Mouse (Mus musculus) stomach, embryonic 14.5 days (tissue): Measurements from ENCODE around the gene Fam43a. TPM values are rescaled to one million over a fixed set of nuclear protein-coding genes. Genes with fewer than 3 reads are reported as not detected.

ENCODE experiments used
- ATAC-seq: fragments of 200-750 bp; cut with Nextera tagmentation; 2 replicates; pipeline ENCODE4 v1.8.0; 2017; ENCODE audit warnings: low read depth, moderate TSS enrichment; ENCODE audit not compliant: insufficient number of reproducible peaks, insufficient read depth, low FRiP score
- H3K27ac ChIP-seq: fragments of 300-500 bp; sonication (generic); 2 replicates; pipeline ENCODE4 v1.5.1; 2014; ENCODE audit warnings: mild to moderate bottlenecking, low read length, moderate library complexity, mixed read lengths
- H3K27me3 ChIP-seq: fragments of 300-500 bp; sonication (generic); 2 replicates; pipeline ENCODE4 v1.6.1; 2014; ENCODE audit warnings: low read length, control low read depth, mixed read lengths; ENCODE audit not compliant: control insufficient read depth, insufficient read depth
- H3K36me3 ChIP-seq: fragments of 300-500 bp; sonication (generic); 2 replicates; pipeline ENCODE4 v1.6.1; 2014; ENCODE audit warnings: mild to moderate bottlenecking, control low read depth, low read length, moderate library complexity, mixed read lengths; ENCODE audit not compliant: control insufficient read depth, insufficient read depth
- H3K4me1 ChIP-seq: fragments of 300-500 bp; sonication (generic); 2 replicates; pipeline ENCODE4 v1.6.1; 2014; ENCODE audit warnings: low read length, control low read depth, mixed read lengths; ENCODE audit not compliant: control insufficient read depth, insufficient read depth
- H3K4me2 ChIP-seq: fragments of 300-500 bp; sonication (generic); replicated peaks from 2 replicates; pipeline ENCODE4 v1.6.1; 2014; ENCODE audit warnings: low read depth, low read length, control low read depth
- H3K4me3 ChIP-seq: fragments of 300-500 bp; sonication (generic); 2 replicates; pipeline ENCODE4 v1.5.1; 2014; ENCODE audit warnings: low read depth, low read length, control low read depth
- H3K9ac ChIP-seq: fragments of 300-500 bp; sonication (generic); replicated peaks from 2 replicates; pipeline ENCODE4 v1.6.1; 2014; ENCODE audit warnings: low read depth, mild to moderate bottlenecking, control low read depth, low read length, moderate library complexity, mixed read lengths
- H3K9me3 ChIP-seq: fragments of 300-500 bp; sonication (generic); 2 replicates; pipeline ENCODE4 v1.6.1; 2016; ENCODE audit warnings: low read depth, low read length, control low read depth; ENCODE audit not compliant: control insufficient read depth
- WGBS: fragments of 180-500 bp; shearing (Covaris S2); extraction: QIAGEN DNeasy Blood & Tissue Kit; methylation state at CpG from one replicate; pipeline ENCODE4 v1.1.7; 2014; 5-methylcytosine and 5-hydroxymethylcytosine counted together
- polyA plus RNA-seq: library from polyadenylated mRNA; unstranded; fragments of >200 nt; fragmentation: Nextera tagmentation; extraction: Ambion mirVana; gene quantifications from 2 replicates; pipeline ENCODE4 v1.2.1, GENCODE M21; 2014

Gene Fam43a
- polyA plus RNA-seq, 1 experiment from 2014 or later, result 11.3 TPM

DNA sequence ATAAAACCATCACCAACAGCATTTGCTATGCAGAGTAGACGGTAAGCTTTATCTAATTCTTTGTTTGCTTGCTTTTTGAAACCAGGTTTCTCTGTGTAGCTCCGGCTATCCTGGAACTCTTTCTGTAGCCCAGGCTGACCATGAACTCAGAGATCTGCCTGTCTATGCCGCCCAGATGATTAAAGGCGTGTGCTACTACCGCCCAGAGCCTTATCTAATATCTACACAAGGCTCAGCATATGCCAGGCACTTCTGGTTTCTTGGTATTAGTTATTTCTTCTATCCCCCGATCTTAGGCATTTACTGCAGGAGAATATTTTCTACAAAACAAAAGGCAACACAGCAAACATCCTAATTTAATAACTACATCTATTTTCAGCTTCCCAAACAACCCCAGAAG lies 33.9 kb upstream of the Fam43a start:
- Histone ChIP-seq H3K4me3 (no peak overlapping the region), H3K4me2 (no peak overlapping the region), H3K27ac (no peak overlapping the region), H3K4me1 (no peaks in the 10 kb centered on the region), H3K9ac (no peak overlapping the region), H3K36me3 (peaks cover 85% of the 10 kb centered on the region), H3K9me3 (no peaks in the 10 kb centered on the region), H3K27me3 (no peaks in the 10 kb centered on the region)
- WGBS, result 86% methylated on average over 6 of the region's 6 CpGs
- ATAC-seq, result no peak

DNA sequence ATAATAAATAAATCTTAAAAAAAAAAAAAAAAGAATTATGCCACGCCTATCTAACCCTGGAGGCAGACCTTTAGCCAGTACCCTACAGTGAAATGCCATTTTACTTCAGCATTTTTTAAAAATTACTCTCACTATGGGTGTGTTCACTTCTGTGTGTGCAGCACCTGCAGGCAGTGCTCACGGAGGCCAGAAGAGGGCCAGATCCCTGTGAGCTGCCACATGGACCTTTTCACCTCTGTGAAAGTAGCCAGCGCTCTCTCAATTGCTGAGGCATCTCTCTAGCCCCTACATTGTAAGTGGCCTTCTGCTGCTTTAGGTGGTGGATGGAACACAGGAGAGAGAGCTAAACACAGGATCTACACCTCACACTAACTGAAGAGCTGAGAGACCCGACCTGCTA lies 29.4 kb upstream of the Fam43a start:
- Histone ChIP-seq H3K27ac (no peak overlapping the region), H3K4me3 (no peak overlapping the region), H3K4me2 (no peak overlapping the region), H3K9me3 (no peaks in the 10 kb centered on the region), H3K27me3 (no peaks in the 10 kb centered on the region), H3K4me1 (no peaks in the 10 kb centered on the region), H3K9ac (no peak overlapping the region), H3K36me3 (peaks cover 74% of the 10 kb centered on the region)
- WGBS, result 92% methylated on average over 4 of the region's 4 CpGs
- ATAC-seq, result no peak

DNA sequence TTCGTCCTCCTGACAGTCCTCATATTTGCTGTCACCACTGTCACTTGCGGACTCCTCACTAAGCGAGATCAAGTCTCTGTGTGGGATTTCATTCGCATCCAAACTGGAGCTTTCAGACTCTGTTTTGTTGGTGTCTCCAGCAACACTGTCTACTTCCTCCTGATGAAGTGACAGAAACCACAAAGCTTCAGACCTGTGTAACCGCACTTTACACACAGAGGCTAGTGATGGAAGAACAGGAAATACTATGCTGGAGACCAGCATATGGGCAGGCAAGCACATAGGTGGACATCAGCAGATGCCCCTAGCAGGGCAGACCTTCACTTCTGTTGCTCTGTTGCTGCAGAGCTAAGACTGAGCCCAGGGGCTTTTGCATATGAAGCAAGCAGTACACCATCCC lies 28.1 kb upstream of the Fam43a start:
- Histone ChIP-seq H3K4me2 (no peak overlapping the region), H3K36me3 (peaks cover 79% of the 10 kb centered on the region), H3K4me1 (no peaks in the 10 kb centered on the region), H3K9ac (no peak overlapping the region), H3K4me3 (no peak overlapping the region), H3K9me3 (no peaks in the 10 kb centered on the region), H3K27me3 (no peaks in the 10 kb centered on the region), H3K27ac (no peak overlapping the region)
- 94% methylated on average over 5 of the region's 5 CpGs for WGBS
- no peak for ATAC-seq

GRCm38 (mm10) chr16:30572239-30572638 lies 27.3 kb upstream of the Fam43a start:
- WGBS, result 36% methylated on average over 4 of the region's 4 CpGs
- H3K4me1 ChIP-seq, result no peaks in the 10 kb centered on the region

GRCm38 (mm10) chr16:30575815-30576214 lies 23.7 kb upstream of the Fam43a start:
- Histone ChIP-seq H3K27ac (no peak overlapping the region), H3K27me3 (no peaks in the 10 kb centered on the region), H3K4me1 (no peaks in the 10 kb centered on the region), H3K4me2 (no peak overlapping the region), H3K9me3 (no peaks in the 10 kb centered on the region), H3K4me3 (no peak overlapping the region), H3K36me3 (peaks cover 76% of the 10 kb centered on the region), H3K9ac (no peak overlapping the region)
- ATAC-seq, result no peak
- 86% methylated on average over 7 of the region's 7 CpGs for WGBS

More at GRCm38 (mm10) chr16:30572239-30572638, 27.3 kb upstream of the Fam43a start:
- ATAC-seq, result no peak
- no peaks in the 10 kb centered on the region for H3K9me3 ChIP-seq
- H3K9ac ChIP-seq, result no peak overlapping the region
- no peaks in the 10 kb centered on the region for H3K27me3 ChIP-seq
- H3K4me2 ChIP-seq, result no peak overlapping the region
- H3K4me3 ChIP-seq, result no peak overlapping the region
- peaks cover 80% of the 10 kb centered on the region for H3K36me3 ChIP-seq
- H3K27ac ChIP-seq, result no peak overlapping the region

DNA sequence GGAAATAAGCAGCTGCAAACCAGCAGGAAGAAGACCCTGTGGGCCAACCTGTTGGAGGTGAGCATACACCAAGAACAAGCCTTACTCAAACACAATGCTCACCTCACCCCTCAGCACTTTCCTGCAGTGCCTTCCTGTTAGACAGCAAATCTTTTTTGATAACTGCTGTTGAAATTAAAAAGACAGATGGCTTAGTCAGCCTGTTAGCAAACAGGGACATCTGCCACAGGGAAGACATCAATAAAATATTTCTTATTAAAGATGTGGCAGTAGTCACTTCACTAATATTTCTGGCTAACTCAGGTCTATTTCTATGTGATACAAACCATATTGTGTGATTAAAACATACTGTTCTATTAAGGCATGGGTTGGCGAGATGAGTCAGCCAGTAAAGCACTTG lies 23.1 kb upstream of the Fam43a start:
- WGBS, result 92% methylated on average over 1 of the region's 1 CpGs
- ATAC-seq, result no peak
- H3K4me3 ChIP-seq, result no peak overlapping the region
- no peaks in the 10 kb centered on the region for H3K9me3 ChIP-seq
- no peaks in the 10 kb centered on the region for H3K4me1 ChIP-seq
- H3K36me3 ChIP-seq, result peaks cover 75% of the 10 kb centered on the region
- no peak overlapping the region for H3K4me2 ChIP-seq
- H3K27ac ChIP-seq, result no peak overlapping the region
- no peak overlapping the region for H3K9ac ChIP-seq
- H3K27me3 ChIP-seq, result no peaks in the 10 kb centered on the region

- no peak overlapping the region for H3K9ac ChIP-seq
- no peak overlapping the region for H3K4me3 ChIP-seq
- no peak for ATAC-seq
- no peak overlapping the region for H3K4me2 ChIP-seq
- 92% methylated on average over 5 of the region's 5 CpGs for WGBS
- H3K27me3 ChIP-seq, result no peaks in the 10 kb centered on the region
- H3K4me1 ChIP-seq, result no peaks in the 10 kb centered on the region
- H3K36me3 ChIP-seq, result peaks cover 80% of the 10 kb centered on the region
- no peaks in the 10 kb centered on the region for H3K9me3 ChIP-seq
- no peak overlapping the region for H3K27ac ChIP-seq
Measured at GRCm38 (mm10) chr16:30580765-30581164, 18.8 kb upstream of the Fam43a start.

- ATAC-seq, result no peak
- WGBS, result 3% methylated on average over 19 of the region's 19 CpGs
Measured at GRCm38 (mm10) chr16:30586935-30587493, 12.5 kb upstream of the Fam43a start.

More at GRCm38 (mm10) chr16:30586935-30587493, 12.5 kb upstream of the Fam43a start:
- H3K4me2 ChIP-seq, result peak overlapping the region; percentile 66
- H3K27ac ChIP-seq, result peak overlapping the region; percentile 69; the same call in 1 of the 2 replicates
- H3K9me3 ChIP-seq, result no peaks in the 10 kb centered on the region
- peaks cover 26% of the 10 kb centered on the region for H3K36me3 ChIP-seq
- H3K9ac ChIP-seq, result peak overlapping the region; percentile 66
- no peaks in the 10 kb centered on the region for H3K27me3 ChIP-seq
- H3K4me3 ChIP-seq, result peak overlapping the region; percentile 65
- H3K4me1 ChIP-seq, result no peaks in the 10 kb centered on the region; the same call in 1 of the 2 replicates
